Mouse (Mus musculus): ENCODE data around the gene Rai1.

Rai1 gene

DNA sequence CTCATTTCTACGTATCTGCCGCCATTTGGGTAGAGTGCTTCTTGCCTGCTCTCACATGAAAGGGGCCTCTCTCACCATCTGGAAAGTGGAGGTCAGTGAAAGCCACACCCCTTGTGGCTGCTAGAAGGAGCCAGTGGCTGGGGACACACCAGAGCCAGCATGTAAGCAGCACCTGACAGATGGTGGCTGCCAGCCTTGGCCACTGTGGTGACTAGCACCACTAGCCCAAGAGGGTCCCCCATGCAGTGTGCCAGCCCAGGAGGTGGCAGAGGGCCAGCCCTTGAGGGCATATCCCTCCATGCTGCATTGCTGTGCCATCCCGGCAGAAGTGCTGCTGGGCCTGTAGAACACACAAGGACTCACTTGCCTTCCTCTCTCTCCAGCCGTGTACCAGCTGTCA lies 88.7 kb downstream of the Rai1 start:
- DNase-seq: no peak

DNA sequence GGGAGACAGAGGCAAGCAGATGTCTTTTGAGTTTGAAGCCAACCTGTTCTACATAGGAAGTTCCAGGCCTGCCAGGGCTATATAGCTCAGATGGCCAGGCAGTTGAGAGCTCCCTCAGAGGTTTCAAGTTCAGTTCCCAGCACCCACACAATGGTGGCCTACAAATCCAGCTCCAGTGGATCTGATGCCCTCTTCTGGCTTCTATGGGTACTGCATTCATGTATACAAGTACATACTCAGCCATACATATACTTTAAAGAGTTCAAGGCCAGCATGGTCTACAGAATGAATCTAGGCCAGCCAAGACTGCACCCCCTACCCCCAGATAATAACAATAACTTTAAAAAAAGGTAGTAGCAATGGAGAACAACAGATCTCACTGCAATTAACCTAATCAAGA lies 90.3 kb downstream of the Rai1 start:
- no peak for DNase-seq

DNA sequence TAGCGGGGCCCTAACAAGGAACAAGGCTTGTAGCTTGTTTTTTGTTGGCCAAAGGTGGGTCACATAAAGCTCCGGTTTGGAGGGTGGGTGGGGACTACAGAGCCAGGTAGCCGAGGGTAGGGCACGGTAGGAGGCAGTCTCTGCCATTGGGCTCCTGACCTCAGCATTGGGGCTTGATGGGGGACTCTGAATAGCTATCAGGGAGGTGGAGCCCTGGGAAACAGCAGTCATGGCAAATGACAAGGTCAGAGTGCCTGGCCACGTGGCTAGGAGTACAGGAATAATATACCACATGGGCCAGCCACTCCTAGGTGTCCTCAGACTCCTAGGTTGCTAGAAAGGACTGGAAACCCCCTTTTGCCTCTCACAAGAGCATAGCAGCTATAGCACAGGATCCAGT lies 91.5 kb downstream of the Rai1 start:
- DNase-seq: no peak

DNA sequence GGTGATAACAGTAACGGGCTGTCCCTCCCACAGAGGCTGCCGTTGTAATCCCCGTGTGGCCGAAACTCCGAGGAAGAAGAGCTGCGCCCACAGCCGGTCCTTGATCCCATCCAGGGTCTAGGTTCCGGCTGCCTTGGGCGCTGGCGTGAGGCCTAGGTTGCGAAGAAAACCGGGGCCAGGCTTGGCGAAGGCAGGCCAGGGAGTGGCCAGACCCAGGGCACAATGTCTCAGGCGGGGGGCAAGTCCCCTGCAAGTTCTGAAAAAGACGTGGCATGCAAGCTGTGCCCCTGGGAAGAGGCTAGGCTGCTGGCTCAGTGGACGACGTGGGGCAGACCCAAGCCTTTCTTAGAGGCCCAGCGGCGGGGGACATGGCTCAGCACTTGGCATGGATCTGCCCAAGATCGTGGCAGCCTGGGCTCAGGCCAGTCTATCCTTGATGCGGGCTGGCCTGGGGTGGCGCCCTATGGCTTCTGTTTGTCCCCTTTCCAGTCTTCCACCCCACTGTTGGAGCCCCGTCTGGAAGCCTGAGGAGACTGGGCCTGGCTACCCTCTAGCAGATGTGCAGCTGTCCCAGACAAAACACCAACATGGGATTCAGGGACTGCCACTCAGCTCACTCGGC lies 93.3 kb downstream of the Rai1 start:
- DNase-seq: no peak

DNA sequence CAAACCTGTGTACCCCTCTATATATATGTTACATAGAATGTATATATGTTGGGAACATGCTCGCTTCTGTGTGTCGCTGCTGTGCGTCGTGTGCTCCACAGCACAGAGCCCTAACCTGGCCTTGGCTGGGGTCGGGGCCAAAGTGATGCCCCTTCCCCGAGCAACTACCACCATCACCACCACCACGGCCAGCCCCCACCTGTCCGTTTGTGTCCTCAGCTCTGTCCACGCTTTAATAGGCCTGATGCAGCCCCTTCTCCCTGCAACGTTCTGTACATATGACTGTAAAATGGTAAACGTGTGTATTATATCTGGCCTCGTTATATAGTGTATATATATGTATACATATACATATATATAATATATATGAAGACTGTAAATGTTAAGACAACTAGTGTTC lies 93.8 kb downstream of the Rai1 start:
- no peak for DNase-seq

DNA sequence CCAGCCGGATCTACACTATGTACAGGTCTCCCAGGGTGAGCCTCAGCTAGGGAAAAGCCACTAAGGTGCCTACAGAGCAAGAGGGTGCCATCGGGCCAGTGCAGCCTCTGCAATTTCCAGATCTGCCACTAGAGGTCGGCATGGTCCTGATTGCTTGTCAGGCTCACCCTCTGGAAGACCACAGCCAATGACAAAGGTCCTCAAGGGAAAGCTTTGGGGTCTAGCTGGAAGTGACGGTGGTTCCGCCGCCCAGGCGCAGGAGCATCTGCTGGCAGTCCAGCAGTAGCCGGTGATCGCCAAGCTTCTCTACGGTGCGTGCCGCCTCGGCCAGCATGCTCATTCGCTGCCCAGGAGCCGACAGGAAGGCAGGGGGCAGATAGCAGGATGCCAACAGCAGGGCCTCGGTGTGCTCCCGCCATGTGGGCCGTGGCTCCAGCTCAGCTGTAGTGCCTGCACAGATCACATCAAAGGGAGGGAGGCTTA lies 94.9 kb downstream of the Rai1 start:
- peak; percentile 96 for DNase-seq

DNA sequence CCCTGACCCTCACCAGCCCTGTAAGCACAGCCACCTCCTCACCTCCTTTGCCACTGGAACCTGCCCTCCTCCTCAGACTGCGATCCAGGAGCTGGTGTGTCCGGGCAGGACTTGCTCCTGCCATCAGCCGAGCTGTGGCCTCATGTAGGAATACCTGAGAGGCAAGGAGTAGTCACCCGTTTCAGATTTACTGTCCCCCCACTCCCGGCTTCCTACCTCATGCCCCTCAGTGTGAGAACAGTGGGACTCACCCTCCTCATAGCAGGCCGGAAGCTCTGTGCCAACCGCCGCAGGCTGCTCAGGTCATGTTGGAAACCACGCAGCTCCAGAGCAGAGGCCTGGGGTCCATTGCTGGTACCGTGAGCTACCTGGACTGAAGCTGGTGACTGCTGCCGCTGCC lies 95.6 kb downstream of the Rai1 start:
- no peak for DNase-seq

DNA sequence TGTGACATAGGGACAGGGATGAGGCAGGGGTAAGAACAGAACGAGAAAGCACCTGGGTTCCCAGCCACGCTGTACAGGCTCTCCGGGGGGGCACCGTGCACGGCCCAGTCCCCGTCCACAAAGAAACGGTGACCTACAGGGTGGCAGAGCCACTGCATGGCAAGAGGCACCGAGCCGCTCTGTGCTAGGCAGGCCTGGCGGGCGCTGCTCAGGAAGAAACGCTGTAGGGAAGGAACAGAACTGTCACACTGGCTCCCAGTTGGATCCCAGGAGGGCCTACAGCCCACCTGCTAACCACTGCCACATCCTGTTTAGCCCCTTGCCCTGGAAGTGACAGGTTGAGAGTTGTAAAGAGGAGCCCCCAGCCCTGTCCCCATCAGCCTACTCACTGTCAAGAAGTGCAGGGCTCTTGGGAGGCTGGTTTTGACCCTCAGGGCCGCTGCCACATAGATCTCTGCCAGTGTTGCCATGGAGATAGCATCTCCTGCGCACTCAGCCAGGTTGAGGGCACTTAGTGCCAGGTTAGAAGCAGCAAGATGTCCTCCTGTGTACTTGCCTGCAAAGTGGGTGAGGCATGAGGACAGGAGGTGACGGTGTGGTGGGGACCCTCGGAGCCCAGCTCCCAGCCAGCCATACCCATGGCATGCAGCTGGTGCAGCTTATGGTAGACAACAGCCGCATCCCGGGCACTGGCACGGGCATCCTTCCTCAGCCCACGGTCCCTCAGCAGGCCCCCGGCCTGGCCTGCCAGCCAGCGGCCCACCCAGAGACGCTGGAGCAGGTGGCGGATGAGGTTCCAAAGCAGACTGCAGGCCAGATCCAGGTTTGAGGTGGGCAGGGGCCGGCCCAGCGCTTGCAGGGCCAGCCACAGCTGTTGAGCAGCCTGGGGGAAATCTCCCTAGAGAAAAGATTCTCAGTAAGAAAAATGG lies 98.2 kb downstream of the Rai1 start:
- peak; percentile 58 for DNase-seq

DNA sequence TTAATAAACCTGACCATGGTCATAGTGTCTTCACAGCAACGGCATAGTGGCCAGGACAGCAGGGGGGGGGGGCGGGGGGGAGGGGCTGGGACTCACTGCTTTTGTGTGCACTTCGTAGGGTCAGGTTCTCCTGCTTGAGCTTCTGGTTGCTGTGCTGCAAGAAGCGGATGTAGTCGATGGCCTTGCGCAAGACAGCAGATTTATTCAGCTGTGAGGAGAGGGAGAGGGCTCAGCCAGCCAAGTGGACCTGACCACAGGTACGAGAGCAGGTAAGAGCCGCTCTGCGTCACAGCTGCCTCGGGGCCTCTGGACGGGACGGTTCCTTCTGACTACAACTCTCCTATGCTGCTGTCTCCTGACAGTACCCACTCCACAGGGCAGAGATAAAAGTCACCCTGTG lies 100.2 kb downstream of the Rai1 start:
- no peak for DNase-seq

DNA sequence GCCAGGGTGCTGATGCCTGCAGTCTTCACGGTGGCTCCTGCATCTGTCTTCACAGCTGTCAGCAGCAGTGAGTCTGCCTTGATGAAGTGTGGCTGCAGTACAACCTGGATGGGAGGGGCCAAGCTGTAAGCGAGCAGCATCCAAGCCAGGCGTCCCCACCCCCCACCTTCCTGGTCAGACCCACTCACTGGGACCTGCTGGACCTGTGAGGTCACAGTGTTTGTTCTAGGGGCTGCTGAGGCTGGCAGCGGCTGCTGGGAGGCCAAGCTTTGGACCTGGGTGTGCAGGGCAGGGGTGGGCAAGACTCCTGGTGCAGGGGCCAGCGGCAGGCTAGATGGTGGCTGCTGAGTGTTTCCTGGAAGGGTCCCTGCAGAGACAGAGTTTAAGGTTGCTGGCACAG lies 101.4 kb downstream of the Rai1 start:
- no peak for DNase-seq

DNA sequence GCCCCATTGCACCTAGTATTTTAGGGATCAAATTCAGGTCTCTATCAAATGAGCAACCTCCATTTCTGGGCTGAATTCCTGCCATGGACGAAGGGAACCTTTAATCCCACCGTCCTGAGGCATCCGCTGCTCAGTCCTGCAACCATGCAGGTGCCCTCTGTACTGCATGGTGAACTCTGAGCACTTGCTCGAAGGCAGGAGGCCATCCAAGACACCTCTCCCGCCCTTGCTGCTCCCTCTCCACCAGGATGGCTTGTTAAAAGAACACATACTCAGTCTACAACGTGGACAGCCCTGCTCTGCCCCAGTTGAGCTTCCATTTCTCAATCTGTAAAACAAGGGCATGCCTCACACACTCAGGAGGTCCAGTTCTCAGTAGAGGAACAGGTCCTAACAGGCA lies 103.4 kb downstream of the Rai1 start:
- DNase-seq: no peak

DNA sequence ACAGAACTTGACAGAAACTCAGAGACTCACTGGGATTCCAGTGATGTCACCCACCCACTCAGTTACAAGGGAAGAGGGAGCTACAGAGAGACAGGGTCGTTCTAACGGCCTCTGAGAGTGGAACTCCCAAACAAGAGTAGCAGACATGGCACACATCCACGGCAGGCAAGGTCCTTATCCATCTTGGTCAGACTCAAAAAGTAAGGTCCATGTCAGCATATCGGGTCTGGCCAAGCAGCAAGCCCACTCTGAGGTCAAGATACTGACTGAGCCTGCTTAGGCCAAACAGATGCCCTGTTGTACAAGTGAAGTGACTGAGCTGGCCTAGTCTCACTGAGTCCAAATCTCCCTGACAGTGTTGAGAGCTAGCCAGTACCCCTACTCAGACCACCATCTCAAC lies 103.9 kb downstream of the Rai1 start:
- DNase-seq: no peak

DNA sequence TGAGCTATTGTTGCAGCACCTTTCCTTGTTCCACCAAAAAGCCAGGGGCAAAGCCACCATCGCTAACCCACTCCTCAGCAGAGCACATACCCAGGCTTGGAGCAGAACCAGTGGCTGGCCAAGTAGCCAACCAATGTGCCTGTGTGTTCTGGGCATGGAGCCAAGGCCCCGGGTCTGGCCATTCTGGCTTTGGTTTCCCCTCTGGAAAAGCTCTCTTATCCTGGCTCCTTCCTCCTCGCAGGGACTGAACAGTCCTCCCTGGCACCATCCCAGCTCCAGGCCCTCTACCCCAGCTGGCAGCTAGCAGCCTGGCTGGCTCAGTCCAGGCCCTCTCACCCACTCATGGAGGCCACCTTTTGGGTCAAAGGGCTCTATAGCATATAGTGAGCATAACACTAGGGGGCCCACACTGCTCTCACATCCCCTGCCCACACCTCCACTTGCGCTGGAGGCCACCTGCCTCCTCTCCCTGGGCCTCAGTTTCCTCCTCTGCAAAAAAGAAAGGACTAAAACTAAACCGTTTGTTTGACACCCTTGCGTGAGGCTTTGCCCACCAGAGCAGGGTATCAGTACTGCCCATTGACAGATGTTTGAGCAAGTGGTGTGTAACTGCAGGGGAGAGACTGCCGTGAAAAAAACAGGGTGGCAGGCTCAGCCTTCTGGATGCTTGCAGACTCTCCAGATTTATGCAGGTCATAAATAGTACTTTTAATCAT lies 104.6 kb downstream of the Rai1 start:
- DNase-seq: peak; percentile 85

DNA sequence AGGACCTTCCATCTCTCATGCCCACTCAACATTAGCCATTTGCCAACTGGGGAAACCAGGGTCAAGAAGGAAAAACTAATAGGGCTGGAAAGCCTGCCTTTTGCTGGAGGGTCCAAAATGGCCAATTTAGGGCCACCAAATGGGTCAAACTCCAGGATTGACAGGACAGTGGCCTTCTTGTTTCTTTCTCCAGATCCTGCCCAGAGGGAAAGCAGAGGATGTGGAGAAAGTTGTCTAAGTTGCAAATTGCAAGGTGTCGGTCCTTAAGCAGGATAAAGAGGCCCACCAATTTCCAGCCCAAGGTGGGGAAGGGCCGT lies 105.1 kb downstream of the Rai1 start:
- no peak for DNase-seq

DNA sequence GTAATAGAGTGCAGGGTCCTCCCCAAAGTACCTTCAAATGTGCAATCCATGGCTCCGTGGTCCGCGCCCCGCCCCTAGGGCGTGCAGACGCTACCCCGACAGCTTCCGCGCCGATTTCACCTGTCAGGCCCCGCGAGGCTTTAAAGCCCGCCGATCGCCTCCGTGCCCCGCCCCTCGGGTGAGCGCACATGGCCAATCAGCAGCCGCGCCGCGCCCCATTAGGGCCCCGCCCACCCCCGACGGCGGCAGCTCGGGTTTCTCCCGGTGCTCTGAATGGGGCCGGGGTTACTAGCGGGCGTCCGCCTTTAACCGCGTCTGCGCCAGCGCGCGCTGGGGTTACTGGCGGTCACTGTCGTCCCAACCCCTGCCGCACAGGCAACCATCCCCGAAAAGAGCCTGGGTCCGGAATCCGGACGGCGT lies 105.5 kb downstream of the Rai1 start:
- DNase-seq: peak; percentile 73

DNA sequence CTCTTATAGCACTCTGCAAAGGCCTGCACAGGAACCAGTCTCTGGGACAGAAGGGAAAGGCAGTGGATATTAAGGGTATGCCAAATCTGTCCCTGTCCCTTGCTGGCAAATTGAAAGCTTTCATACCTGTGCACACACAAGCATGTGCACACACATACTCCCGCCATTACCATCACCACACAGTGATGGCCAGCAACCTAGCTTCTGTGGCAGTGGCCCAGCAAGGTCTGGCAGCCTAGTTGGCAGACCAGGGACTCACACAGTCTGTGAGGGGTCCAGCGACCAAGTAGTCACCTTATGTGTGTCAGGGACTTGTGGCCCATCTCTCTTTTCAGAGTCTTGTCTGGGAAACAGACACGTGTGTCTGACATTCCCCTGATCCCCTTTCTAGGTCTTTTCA lies 106.3 kb downstream of the Rai1 start:
- DNase-seq: no peak

DNA sequence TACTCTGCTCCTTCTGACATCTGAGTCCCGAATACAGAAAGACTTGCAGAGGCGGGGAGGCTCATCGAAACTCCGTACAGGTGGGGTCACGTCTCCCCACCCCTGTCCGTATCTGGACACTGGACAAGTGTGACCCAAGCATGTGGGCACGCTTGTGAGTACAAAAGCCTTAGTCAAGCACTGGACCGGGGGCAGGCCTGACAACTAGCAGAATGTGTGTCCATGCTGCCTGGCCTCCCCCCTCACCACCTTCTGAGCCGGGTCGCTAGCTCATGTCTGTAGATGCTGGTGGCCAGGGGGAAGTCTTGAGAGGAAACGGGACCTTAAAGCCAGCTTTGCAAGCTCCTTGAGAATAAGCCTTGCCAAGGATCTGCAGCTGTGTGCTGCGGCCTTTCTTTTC lies 106.9 kb downstream of the Rai1 start:
- no peak for DNase-seq

DNA sequence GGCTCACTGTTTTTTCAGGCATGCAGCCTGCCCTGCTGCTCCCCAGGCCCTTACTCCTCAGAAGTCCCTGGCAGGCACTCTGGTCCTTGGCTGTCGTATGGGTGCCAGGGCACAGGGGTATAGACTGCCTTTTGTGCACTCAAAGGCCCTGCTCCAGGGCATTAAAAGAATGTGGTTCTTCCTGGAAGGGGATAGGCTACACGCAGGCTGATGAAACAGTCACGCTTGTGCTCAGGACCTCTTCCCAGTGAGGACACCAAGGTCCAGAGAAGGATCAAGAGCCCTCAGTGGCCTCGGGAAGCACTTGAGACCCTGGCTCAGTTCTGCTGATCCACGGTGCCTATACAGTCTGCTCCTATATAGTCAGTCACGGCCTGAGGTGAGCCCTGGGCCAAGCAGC lies 108.5 kb downstream of the Rai1 start:
- no peak for DNase-seq

DNA sequence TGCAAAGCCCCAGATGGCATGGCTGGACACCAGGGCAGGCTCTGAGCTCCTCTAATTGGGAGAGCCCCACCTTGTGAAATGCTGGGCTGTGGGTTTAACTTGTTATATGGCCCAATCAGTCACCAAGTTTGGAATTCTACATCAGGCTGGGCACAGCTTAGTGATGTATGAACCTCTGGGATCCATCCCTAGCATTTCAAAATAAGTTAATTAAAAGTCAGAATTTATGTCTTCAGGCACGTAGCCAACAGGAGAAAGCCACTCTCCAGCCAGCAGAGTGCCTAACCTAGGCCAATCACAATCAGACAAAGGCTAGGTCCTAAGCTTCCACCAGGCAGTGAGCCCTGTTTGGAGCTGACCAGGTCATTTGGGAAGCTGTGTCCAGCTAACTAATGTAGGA lies 111.9 kb downstream of the Rai1 start:
- DNase-seq: no peak

DNA sequence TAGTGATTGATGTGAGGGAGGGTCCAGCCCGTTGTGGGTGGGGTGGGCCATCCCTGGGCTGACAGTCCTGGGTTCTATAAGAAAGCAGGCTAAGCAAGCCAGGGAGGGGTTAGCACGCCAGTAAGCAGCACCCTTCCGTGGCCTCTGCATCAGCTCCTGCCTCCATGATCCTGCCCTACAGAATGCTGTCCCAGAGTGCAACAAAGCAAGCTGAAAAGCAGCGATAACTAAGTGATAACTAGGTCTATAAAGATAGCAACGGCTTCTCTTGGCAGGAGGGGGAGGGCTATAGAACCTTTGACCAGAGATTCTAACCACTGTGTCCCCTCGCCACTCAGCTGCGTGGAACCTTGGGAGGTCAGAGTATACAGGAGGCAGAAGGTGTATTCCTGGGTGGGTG lies 112.7 kb downstream of the Rai1 start:
- no peak for DNase-seq

DNA sequence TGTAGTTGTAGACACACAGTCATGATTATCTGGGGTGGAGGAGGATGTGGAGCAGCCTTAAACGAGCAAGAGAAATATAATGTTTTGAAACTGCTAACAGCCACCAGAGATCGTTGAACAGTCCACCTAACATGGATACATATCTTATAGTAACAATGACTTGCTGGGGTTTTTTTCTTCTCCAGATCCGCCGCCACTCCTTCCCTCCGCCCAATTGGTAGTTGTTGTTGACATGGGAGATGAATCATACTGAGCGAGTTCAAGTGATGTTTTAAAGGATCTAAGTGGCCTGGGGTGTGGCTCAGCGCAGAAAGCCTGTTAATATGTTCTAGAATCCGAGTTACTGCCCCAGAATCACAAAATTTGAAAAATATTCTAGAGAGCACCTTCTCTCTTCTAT lies 114.8 kb downstream of the Rai1 start:
- DNase-seq: no peak

DNA sequence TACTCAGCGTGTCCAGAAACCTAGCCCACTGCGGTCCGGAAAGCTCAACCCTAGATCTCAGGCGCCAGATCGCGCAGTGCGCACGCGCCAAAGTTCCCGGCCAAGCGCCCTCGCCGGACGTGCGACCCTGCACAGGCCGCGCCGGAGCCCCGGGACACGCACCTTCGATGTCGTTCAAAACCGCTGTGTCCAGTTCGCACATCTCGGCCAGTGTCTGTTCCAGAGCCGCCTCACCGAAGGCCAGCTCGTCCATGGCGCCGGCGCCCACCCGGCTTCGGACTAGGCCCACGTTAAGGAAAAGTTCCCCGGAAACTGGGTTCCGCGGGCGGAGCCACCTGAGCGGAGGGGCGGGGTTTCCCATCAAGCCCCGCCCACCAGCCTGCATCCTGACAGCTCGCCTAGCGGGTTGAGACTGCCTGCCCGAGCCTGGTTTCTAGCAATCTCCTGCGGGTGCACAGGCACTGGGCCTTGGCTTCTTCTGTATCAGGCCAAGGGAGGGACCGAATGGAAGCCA lies 115.5 kb downstream of the Rai1 start:
- DNase-seq: peak; percentile 83

DNA sequence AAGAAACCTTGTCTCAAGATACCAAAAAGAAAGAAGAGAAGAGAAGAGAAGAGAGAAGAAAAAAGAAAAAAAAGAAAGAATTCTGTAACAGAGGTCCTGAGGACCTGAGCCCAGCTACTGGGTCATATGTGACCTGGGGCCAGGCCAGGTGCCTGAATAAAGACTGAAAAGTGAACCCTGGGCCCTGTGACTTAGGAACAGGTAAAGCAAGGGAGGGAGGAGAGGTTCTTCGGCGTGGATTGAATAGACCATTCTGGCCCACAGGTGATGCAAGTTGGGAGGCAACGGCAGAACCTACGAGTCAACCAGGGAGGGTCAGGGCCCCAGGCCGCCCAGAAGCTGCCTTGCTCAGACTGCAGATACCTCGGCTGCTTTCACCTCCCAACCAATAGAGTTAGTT lies 116.6 kb downstream of the Rai1 start:
- DNase-seq: no peak

DNA sequence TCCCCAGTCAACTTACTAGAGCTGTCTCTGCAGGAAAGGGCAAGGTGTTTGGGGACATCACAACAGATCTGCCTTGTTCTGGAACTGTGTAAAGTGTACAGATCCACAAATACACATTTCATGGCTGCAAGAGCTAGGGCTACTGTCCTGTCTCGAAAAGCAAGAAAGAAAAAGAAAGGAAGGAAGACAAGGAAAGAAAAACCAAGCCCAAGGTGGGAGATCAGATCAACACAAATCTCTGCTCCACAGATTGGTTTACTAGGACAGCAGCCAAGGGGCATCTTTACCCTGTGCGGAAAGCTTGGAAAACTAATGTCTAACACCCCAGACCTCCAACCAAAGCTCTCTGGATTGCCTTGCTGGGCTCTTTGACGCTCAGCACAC lies 117.3 kb downstream of the Rai1 start:
- DNase-seq: no peak
